Mouse (Mus musculus): ENCODE data around the gene Zmym4. TPM values are rescaled to one million over a fixed set of nuclear protein-coding genes. Genes with fewer than 3 reads are reported as not detected.
"Not testable (repeated sequence)": the region's sequence is repeated elsewhere in the genome, so short reads cannot be mapped to it uniquely, and the experiment has no call there.

Zmym4 gene
- 3.8 and 5.5 TPM in 2 replicates for polyA plus RNA-seq (2012; rRNA removed)

GRCm38 (mm10) chr4:126967864-126968821 lies at the start of gene Zmym4:
Gene Zmym4, minus strand, starts transcription at chr4:126968135.
- no peaks in the 10 kb centered on the region; the same call in 1 of the 2 replicates for H3K4me1 ChIP-seq (ENCODE audit: control insufficient read depth, insufficient read depth, low read length)
- 8% methylated on average over 40 of the region's 54 CpGs for WGBS
- H3K4me3 ChIP-seq (replicated peaks; ENCODE audit: extremely low read depth, low read depth, low read length): peak within 1 kb of the TSS; percentile 64
- peak; percentile 86 for DNase-seq
- TF ChIP-seq POLR2A (IDR thresholded peaks at IDR 0.05; ENCODE audit: borderline replicate concordance, extremely low read depth, low read depth, low read length) (peak; percentile 33; the same call in 1 of the 2 replicates), CTCF (IDR thresholded peaks at IDR 0.05; ENCODE audit: insufficient read depth, low read length) (no peak)

- 73% methylated on average over 4 of the region's 4 CpGs for WGBS
- Histone ChIP-seq H3K4me1 (ENCODE audit: control insufficient read depth, insufficient read depth, low read length) (peaks cover 3% of the 10 kb centered on the region; the same call in 1 of the 2 replicates), H3K4me3 (replicated peaks; ENCODE audit: extremely low read depth, low read depth, low read length) (no peak overlapping the region)
- TF ChIP-seq POLR2A (IDR thresholded peaks at IDR 0.05; ENCODE audit: borderline replicate concordance, extremely low read depth, low read depth, low read length): no peak
- TF ChIP-seq CTCF (IDR thresholded peaks at IDR 0.05; ENCODE audit: insufficient read depth, low read length): no peak
- DNase-seq: no peak
Measured at GRCm38 (mm10) chr4:127016366-127016765, 48.4 kb upstream of the Zmym4 start.

GRCm38 (mm10) chr4:127015294-127015993 lies 47.5 kb upstream of the Zmym4 start:
- DNase-seq: peak; percentile 79
- TF ChIP-seq POLR2A (IDR thresholded peaks at IDR 0.05; ENCODE audit: borderline replicate concordance, extremely low read depth, low read depth, low read length) (peak; percentile 33; the same call in 1 of the 2 replicates), CTCF (IDR thresholded peaks at IDR 0.05; ENCODE audit: insufficient read depth, low read length) (peak; percentile 93)
- H3K4me1 ChIP-seq (ENCODE audit: control insufficient read depth, insufficient read depth, low read length): not testable (repeated sequence)
- WGBS: 9% methylated on average over 14 of the region's 26 CpGs
- peak overlapping the region; percentile 33 for H3K4me3 ChIP-seq (replicated peaks; ENCODE audit: extremely low read depth, low read depth, low read length)

- WGBS: 21% methylated on average over 25 of the region's 25 CpGs
- Histone ChIP-seq H3K4me1 (ENCODE audit: control insufficient read depth, insufficient read depth, low read length) (no peaks in the 10 kb centered on the region; the same call in 1 of the 2 replicates), H3K4me3 (replicated peaks; ENCODE audit: extremely low read depth, low read depth, low read length) (no peak overlapping the region)
- TF ChIP-seq POLR2A (IDR thresholded peaks at IDR 0.05; ENCODE audit: borderline replicate concordance, extremely low read depth, low read depth, low read length) (no peak), CTCF (IDR thresholded peaks at IDR 0.05; ENCODE audit: insufficient read depth, low read length) (no peak)
- no peak for DNase-seq
Measured at GRCm38 (mm10) chr4:127005113-127005936, 37.4 kb upstream of the Zmym4 start.

DNA sequence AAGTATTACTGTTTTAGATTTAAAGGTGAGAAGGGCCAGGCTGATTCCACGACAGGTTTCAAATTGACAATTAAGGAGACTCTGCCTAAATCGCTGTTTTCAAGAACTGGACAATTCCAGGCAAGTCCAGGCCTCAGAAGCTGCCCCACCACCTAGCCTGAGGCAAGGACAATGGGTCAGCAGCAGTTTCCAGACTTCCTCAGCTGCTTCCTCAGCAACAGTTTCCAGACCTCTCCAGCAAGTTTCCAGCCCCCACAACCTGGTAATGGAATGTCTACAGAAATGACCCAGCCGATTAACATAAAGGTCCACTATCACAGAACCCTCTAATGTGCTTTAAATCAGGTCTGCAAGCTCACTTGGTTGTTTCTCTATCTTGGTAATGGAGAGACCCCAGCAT lies 36.4 kb upstream of the Zmym4 start:
- WGBS: 82% methylated on average over 3 of the region's 3 CpGs
- Histone ChIP-seq H3K4me1 (ENCODE audit: control insufficient read depth, insufficient read depth, low read length) (no peaks in the 10 kb centered on the region; the same call in 1 of the 2 replicates), H3K4me3 (replicated peaks; ENCODE audit: extremely low read depth, low read depth, low read length) (no peak overlapping the region)
- TF ChIP-seq CTCF (IDR thresholded peaks at IDR 0.05; ENCODE audit: insufficient read depth, low read length): no peak
- DNase-seq: no peak

- no peak for DNase-seq
- Histone ChIP-seq H3K4me3 (replicated peaks; ENCODE audit: extremely low read depth, low read depth, low read length) (no peak overlapping the region), H3K4me1 (ENCODE audit: control insufficient read depth, insufficient read depth, low read length) (no peaks in the 10 kb centered on the region; the same call in 1 of the 2 replicates)
- 54% methylated on average over 8 of the region's 8 CpGs for WGBS
- TF ChIP-seq POLR2A (IDR thresholded peaks at IDR 0.05; ENCODE audit: borderline replicate concordance, extremely low read depth, low read depth, low read length): no peak
- TF ChIP-seq CTCF (IDR thresholded peaks at IDR 0.05; ENCODE audit: insufficient read depth, low read length): no peak
Measured at GRCm38 (mm10) chr4:127000601-127001105, 32.7 kb upstream of the Zmym4 start.

DNA sequence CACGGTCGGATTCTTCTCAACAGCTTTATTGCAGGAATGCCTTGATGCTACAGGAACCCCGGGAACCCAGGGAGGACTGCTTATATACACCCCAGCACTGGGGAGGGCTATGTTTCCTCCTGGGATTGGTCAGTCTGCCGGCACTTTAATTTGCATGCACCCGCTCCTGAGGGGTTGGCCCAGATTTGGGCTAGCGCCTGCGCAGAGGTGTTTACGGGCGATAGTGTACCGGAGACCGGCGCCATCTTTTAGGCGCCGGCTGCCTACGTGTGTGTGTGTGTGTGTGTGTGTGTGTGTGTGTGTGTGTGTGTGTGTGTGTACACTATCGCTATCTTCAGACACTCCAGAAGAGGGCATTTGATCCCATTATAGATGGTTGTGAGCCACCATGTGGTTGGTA lies 31.4 kb upstream of the Zmym4 start:
- H3K4me3 ChIP-seq (replicated peaks; ENCODE audit: extremely low read depth, low read depth, low read length); DNase-seq; H3K4me1 ChIP-seq (ENCODE audit: control insufficient read depth, insufficient read depth, low read length): not testable (repeated sequence)
- 93% methylated on average over 16 of the region's 16 CpGs for WGBS

DNA sequence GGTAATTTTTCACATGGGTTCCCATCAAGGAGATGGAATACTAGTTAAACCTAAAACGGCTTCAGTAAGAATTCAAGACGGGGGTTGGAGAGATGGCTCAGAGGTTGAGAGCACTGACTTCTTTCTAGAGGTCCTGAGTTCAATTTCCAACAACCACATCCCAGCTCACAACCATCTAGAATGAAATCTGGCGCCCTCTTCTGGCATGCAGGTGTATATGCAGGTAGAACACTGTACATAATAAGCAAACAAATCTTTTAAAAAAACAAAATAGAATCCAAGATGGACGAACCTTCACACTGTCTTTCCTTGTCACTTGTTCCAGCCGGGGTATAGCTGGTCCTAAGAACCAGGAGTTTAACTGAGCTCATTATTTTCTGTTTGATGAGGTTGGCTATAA lies 24.4 kb upstream of the Zmym4 start:
- Histone ChIP-seq H3K4me3 (replicated peaks; ENCODE audit: extremely low read depth, low read depth, low read length) (no peak overlapping the region), H3K4me1 (ENCODE audit: control insufficient read depth, insufficient read depth, low read length) (no peaks in the 10 kb centered on the region)
- no peak for DNase-seq
- 65% methylated on average over 5 of the region's 5 CpGs for WGBS
- TF ChIP-seq POLR2A (IDR thresholded peaks at IDR 0.05; ENCODE audit: borderline replicate concordance, extremely low read depth, low read depth, low read length) (no peak), CTCF (IDR thresholded peaks at IDR 0.05; ENCODE audit: insufficient read depth, low read length) (0 out of 2 replicates have a peak, but pooled peaks have one; percentile 2)

GRCm38 (mm10) chr4:126990553-126990952 lies 22.6 kb upstream of the Zmym4 start:
- Histone ChIP-seq H3K4me3 (replicated peaks; ENCODE audit: extremely low read depth, low read depth, low read length) (no peak overlapping the region), H3K4me1 (ENCODE audit: control insufficient read depth, insufficient read depth, low read length) (no peaks in the 10 kb centered on the region)
- TF ChIP-seq POLR2A (IDR thresholded peaks at IDR 0.05; ENCODE audit: borderline replicate concordance, extremely low read depth, low read depth, low read length) (no peak), CTCF (IDR thresholded peaks at IDR 0.05; ENCODE audit: insufficient read depth, low read length) (no peak)
- no peak for DNase-seq
